Mouse (Mus musculus) intestine, embryonic 16.5 days (tissue): ENCODE results near the gene BC004004. TPM values are rescaled to one million over a fixed set of nuclear protein-coding genes. Genes with fewer than 3 reads are reported as not detected.

Experiments
- ATAC-seq: fragments of 200-750 bp; cut with Nextera tagmentation; 2 replicates; pipeline ENCODE4 v1.8.0; 2017; ENCODE audit warnings: moderate TSS enrichment, moderate library complexity
- H3K27ac ChIP-seq: fragments of 300-500 bp; sonication (generic); 2 replicates; pipeline ENCODE4 v1.5.1; 2014; ENCODE audit warnings: mild to moderate bottlenecking, low read length
- H3K27me3 ChIP-seq: fragments of 300-500 bp; sonication (generic); replicated peaks from 2 replicates; pipeline ENCODE4 v1.6.1; 2014; ENCODE audit warnings: low read length, control low read depth, mixed read lengths; ENCODE audit not compliant: control insufficient read depth, insufficient read depth
- H3K36me3 ChIP-seq: fragments of 300-500 bp; sonication (generic); 2 replicates; pipeline ENCODE4 v1.6.1; 2014; ENCODE audit warnings: low read length, control low read depth; ENCODE audit not compliant: control insufficient read depth, insufficient read depth
- H3K4me1 ChIP-seq: fragments of 300-500 bp; sonication (generic); 2 replicates; pipeline ENCODE4 v1.6.1; 2014; ENCODE audit warnings: low read length, control low read depth, mixed read lengths; ENCODE audit not compliant: control insufficient read depth, insufficient read depth
- H3K4me2 ChIP-seq: fragments of 300-500 bp; sonication (generic); 2 replicates; pipeline ENCODE4 v1.6.1; 2014; ENCODE audit warnings: low read depth, low read length, control low read depth
- H3K4me3 ChIP-seq: fragments of 300-500 bp; sonication (generic); 2 replicates; pipeline ENCODE4 v1.5.1; 2014; ENCODE audit warnings: mild to moderate bottlenecking, low read length
- H3K9ac ChIP-seq: fragments of 300-500 bp; sonication (generic); 2 replicates; pipeline ENCODE4 v1.6.1; 2014; ENCODE audit warnings: low read depth, low read length
- H3K9me3 ChIP-seq: fragments of 300-500 bp; sonication (generic); 2 replicates; pipeline ENCODE4 v1.6.1; 2016; ENCODE audit warnings: low read length, control low read depth; ENCODE audit not compliant: control insufficient read depth
- WGBS: fragments of 180-500 bp; shearing (Covaris S2); extraction: QIAGEN DNeasy Blood & Tissue Kit; methylation state at CpG from one replicate; pipeline ENCODE4 v1.1.7; 2014; 5-methylcytosine and 5-hydroxymethylcytosine counted together
- polyA plus RNA-seq: library from polyadenylated mRNA; unstranded; fragments of >200 nt; fragmentation: Nextera tagmentation; extraction: Ambion mirVana; gene quantifications from 2 replicates; pipeline ENCODE4 v1.2.1, GENCODE M21; 2015

BC004004 gene
- polyA plus RNA-seq, 1 experiment from 2014 or later: 85.6 TPM

DNA sequence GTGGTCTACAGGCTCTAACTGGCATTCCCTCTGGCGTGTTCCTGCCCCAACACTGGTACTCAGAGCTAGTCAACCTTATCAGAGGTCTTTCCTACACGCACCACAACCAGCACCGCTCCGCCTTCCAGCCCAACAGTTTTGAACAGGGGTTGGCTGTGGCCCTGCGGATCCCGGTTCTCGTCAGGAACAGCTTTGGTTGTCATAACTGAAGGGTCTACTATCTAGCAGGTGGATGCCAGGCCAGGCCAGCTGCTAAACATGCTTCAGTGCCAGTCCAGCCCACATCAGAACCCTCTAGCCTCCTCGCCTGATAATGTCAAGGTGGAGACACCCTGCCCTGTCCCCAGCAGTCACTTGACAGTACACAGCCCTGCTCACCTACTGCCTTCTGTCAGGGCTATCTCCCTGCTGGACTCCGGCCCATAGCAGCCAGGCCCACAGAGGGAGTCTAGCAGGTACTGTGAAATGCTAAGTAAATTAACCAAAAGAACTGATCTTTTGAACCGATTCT is 11.5 kb upstream of the BC004004 start:
- Histone ChIP-seq H3K4me2 (no peak overlapping the region), H3K9me3 (no peaks in the 10 kb centered on the region), H3K27me3 (no peaks in the 10 kb centered on the region), H3K36me3 (peaks cover 20% of the 10 kb centered on the region), H3K4me1 (peaks cover 20% of the 10 kb centered on the region), H3K9ac (no peak overlapping the region), H3K4me3 (no peak overlapping the region), H3K27ac (no peak overlapping the region)
- 93% methylated on average over 10 of the region's 10 CpGs for WGBS
- no peak for ATAC-seq

DNA sequence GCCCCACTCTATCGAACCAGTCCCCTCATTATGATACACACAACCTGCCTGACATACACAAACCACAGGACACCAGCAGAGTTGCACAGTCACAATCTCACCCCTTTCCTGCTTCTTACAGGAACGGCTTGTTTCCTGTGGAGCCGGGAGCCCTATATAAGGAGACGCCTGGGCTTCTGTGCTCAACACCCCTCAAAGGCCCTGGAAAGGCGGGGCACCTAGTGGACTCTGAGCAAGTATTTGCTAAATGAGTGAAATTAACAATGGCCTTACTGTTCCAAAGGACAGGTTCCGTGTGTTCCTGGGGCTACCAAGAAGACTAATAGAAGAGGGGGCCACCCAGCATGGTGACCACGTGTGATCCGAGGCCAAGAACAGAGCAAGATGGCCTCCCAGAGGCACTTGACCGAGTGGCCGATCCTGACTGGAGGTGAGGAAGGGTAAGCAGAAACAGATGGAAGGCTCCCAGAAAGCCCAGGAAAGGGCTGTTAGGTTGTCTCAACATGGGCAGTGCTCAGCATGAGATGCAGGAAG is 10.5 kb upstream of the BC004004 start:
- no peak overlapping the region for H3K4me3 ChIP-seq
- H3K27ac ChIP-seq: peak overlapping the region; percentile 9; the same call in 1 of the 2 replicates
- WGBS: 70% methylated on average over 10 of the region's 10 CpGs
- H3K4me1 ChIP-seq: peaks cover 29% of the 10 kb centered on the region
- H3K27me3 ChIP-seq: no peaks in the 10 kb centered on the region
- no peak overlapping the region for H3K4me2 ChIP-seq
- H3K9ac ChIP-seq: no peak overlapping the region
- peaks cover 20% of the 10 kb centered on the region for H3K36me3 ChIP-seq
- peak; percentile 41 for ATAC-seq
- H3K9me3 ChIP-seq: no peaks in the 10 kb centered on the region

GRCm38 (mm10) chr17:29258921-29259320 is 9.7 kb upstream of the BC004004 start:
- Histone ChIP-seq H3K36me3 (peaks cover 16% of the 10 kb centered on the region), H3K4me2 (no peak overlapping the region), H3K9me3 (no peaks in the 10 kb centered on the region), H3K27me3 (no peaks in the 10 kb centered on the region), H3K4me1 (peaks cover 30% of the 10 kb centered on the region), H3K27ac (no peak overlapping the region), H3K4me3 (no peak overlapping the region), H3K9ac (no peak overlapping the region)
- no peak for ATAC-seq
- 97% methylated on average over 2 of the region's 2 CpGs for WGBS

DNA sequence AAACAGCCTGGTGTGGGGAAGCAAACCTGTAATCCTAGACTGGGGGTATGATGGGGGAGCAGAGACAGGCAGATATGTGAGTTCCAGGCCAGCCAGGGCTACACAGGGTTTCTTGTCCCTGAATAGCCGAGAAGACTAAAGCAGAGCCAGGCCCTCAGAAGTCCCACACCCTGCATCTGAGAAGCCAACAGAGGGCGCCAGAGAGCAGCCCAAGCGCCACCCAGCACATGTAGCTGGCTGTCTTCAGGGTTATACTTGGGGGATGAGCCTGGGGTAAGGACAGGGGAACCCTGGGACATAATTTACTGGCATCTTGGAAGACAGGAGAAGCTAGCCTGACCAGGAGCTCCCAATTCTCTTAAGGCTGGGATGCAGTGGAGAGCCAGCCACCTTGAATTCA is 9.1 kb upstream of the BC004004 start:
- no peaks in the 10 kb centered on the region for H3K27me3 ChIP-seq
- no peaks in the 10 kb centered on the region for H3K9me3 ChIP-seq
- H3K36me3 ChIP-seq: peaks cover 15% of the 10 kb centered on the region
- no peak overlapping the region for H3K27ac ChIP-seq
- peaks cover 34% of the 10 kb centered on the region for H3K4me1 ChIP-seq
- H3K4me3 ChIP-seq: no peak overlapping the region
- H3K9ac ChIP-seq: no peak overlapping the region
- no peak overlapping the region for H3K4me2 ChIP-seq
- 4% methylated on average over 3 of the region's 3 CpGs for WGBS
- ATAC-seq: peak; percentile 31; the same call in 1 of the 2 replicates

DNA sequence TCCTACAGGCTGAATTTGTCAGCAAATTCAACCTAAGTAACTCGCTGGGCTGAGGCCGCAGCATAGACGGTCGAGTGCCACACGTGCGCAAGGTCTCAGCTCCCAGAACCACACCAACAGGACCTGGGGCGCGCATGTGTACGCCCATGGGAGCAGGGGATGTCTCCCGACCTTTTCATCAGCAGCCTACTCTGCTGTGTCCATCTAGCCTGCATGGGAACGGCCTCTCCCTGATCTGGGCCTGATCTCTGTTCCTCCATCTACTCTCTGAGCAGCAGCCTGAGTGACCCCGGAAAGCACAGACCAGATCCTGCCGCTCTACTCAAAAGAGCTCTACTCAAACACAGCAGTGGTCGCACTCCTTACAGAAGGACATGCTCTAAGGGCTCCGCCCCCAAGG is 8.1 kb upstream of the BC004004 start:
- Histone ChIP-seq H3K9me3 (no peaks in the 10 kb centered on the region), H3K27me3 (no peaks in the 10 kb centered on the region), H3K4me2 (no peak overlapping the region), H3K36me3 (peaks cover 15% of the 10 kb centered on the region), H3K27ac (no peak overlapping the region), H3K9ac (peak overlapping the region; percentile 25; the same call in 1 of the 2 replicates), H3K4me1 (peaks cover 35% of the 10 kb centered on the region), H3K4me3 (no peak overlapping the region)
- no peak for ATAC-seq
- WGBS: 90% methylated on average over 15 of the region's 15 CpGs

DNA sequence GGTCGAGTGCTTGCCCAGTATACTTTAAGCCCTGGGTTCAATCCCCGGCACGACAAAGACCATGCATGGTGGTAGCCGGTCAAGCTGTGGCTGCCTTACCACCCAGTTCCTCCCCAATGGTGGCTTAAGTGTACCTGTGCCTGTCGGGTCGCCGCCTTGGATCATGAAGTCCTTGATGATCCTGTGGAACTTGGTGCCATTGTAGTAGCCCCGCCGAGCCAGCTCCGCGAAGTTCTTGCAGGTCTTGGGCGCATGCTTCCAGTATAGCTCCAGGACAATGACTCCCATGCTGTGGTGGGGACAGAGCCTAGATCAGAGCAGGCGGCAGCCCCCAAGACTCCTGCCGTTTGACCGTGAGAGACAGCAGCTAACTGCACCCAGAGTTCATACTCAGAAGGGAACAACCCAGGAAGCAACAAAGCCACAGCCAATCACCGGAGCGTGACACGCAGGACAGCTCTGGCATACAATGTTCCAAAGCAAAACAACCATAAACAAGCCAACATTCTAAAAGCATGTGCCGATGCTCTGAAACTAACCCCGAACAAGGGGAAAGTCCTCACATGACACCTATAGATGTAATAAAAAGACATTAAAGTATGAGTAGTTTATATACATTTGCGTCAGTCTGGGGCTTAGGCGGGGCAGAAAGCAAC is 6.9 kb upstream of the BC004004 start:
- Histone ChIP-seq H3K4me2 (peak overlapping the region; percentile 80), H3K9ac (peak overlapping the region; percentile 16; the same call in 1 of the 2 replicates)

GRCm38 (mm10) chr17:29262259-29262649 is 6.3 kb upstream of the BC004004 start:
- Histone ChIP-seq H3K27me3 (no peaks in the 10 kb centered on the region), H3K4me1 (peaks cover 35% of the 10 kb centered on the region), H3K36me3 (peaks cover 15% of the 10 kb centered on the region), H3K4me3 (peak overlapping the region; percentile 92), H3K9ac (no peak overlapping the region), H3K27ac (no peak overlapping the region), H3K4me2 (peak overlapping the region; percentile 80), H3K9me3 (no peaks in the 10 kb centered on the region)
- 33% methylated on average over 2 of the region's 2 CpGs for WGBS
- no peak for ATAC-seq

More for the DNA sequence above, 6.9 kb upstream of the BC004004 start:
- Histone ChIP-seq H3K27ac (no peak overlapping the region), H3K4me3 (peak overlapping the region; percentile 92), H3K36me3 (peaks cover 15% of the 10 kb centered on the region), H3K27me3 (no peaks in the 10 kb centered on the region), H3K9me3 (no peaks in the 10 kb centered on the region), H3K4me1 (peaks cover 35% of the 10 kb centered on the region)
- no peak for ATAC-seq
- 89% methylated on average over 22 of the region's 22 CpGs for WGBS

- H3K9ac ChIP-seq: peak overlapping the region; percentile 87
- H3K4me2 ChIP-seq: peak overlapping the region; percentile 80
- H3K9me3 ChIP-seq: no peaks in the 10 kb centered on the region
- no peaks in the 10 kb centered on the region for H3K27me3 ChIP-seq
- WGBS: under 1% methylated on average over 14 of the region's 14 CpGs
- ATAC-seq: peak; percentile 18
- H3K4me1 ChIP-seq: peaks cover 37% of the 10 kb centered on the region
- H3K36me3 ChIP-seq: peaks cover 13% of the 10 kb centered on the region
- H3K27ac ChIP-seq: peak overlapping the region; percentile 97
- H3K4me3 ChIP-seq: peak overlapping the region; percentile 92
Observed at GRCm38 (mm10) chr17:29263417-29263816, 5.2 kb upstream of the BC004004 start.

DNA sequence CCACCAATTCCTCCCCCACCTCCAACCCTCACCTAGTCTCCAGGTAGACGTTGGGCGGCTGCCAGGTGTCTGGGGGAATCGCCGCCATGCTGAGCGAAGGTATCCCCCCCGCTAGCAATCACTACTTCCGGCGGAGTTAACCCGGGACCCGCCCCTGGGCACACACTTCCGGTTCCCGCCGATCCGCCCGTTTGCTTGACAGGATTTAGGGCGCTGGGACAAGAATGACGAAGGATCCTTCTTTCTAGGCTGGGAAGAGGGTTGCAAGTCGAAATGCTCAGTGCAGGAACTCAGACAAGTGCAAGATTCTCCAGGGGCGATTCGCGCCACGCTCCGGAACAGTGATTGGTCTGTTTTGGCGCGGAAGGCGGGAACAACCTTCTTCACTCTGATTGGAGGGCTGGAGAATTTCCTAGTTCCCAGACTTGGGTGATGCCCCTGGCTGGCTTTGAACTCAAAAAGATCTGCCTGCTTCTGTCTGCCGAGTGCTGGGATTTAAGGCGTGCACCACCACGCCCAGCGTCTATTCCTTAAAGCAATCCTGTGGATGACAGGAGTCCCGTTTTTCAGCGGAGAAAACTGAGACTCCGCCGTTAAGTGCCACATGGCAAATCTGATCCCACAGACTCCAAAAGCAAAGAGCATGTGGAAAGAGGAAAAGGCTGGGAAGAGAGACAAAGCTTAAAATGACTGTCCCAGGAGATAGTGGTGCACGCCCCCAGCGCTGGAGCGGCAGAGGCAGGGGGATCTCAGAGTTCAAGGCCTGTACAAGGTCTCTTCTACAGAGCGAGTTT is 4.6 kb upstream of the BC004004 start, which contains the start of gene Ppil1:
Ppil1 (minus strand) TSS at position 347 of the 794 bp plus-strand sequence.
- ATAC-seq: peak; percentile 69
- H3K9me3 ChIP-seq: no peaks in the 10 kb centered on the region
- peak within 1 kb of the TSS; percentile 80 for H3K4me2 ChIP-seq
- peaks cover 33% of the 10 kb centered on the region for H3K4me1 ChIP-seq
- WGBS: 7% methylated on average over 38 of the region's 38 CpGs
- peak within 1 kb of the TSS; percentile 92 for H3K4me3 ChIP-seq
- peaks cover 10% of the 10 kb centered on the region for H3K36me3 ChIP-seq
- no peaks in the 10 kb centered on the region for H3K27me3 ChIP-seq
- peak within 1 kb of the TSS; percentile 97 for H3K27ac ChIP-seq
- peak within 1 kb of the TSS; percentile 87 for H3K9ac ChIP-seq
